Mouse (Mus musculus) lung, postnatal 0 days (tissue): ENCODE measurements at regions not wholly inside any gene's neighbourhood (a gene's known extent, or its start where the extent isn't known, plus 50 kb on each side); places are given as distances from the start of the nearest gene placed in this dataset.

ENCODE experiments used
- CTCF ChIP-seq: IDR thresholded peaks from 2 replicates; pipeline ENCODE4 v1.5.1; 2016; ENCODE audit warnings: antibody characterized with exemption, mild to moderate bottlenecking
- EP300 ChIP-seq: IDR thresholded peaks from 2 replicates; pipeline ENCODE4 v1.6.1; 2016; ENCODE audit warnings: antibody characterized with exemption, mild to moderate bottlenecking, control low read depth

DNA sequence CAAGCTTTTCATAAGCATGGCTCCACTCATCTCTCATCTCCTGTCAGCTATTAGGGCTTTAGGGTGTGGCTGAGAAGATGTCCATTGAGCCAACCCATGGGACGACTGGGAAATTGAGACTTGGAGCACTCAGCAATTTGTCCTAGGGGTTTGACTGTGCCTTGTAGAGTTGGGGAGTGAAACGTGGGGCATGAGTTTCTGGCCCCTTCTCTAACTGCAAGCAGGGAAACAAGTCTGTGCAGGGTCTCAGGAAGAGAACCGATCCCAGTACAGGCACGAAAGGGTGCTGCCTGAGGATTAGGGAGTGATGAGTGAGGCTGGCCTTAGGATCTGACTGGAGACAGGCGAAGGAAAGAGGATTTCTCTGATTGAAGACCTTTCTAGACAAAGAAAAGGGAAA lies 229.7 kb upstream of the Tbc1d5 start:
- no peak for TF ChIP-seq CTCF
- no peak for TF ChIP-seq EP300
